Mouse (Mus musculus) small intestine, adult 2 months (tissue): ENCODE measurements around the gene Tmem132d.

ENCODE experiments used
- CTCF ChIP-seq: fragments of 200-500 bp; IDR thresholded peaks from 2 replicates; pipeline ENCODE4 v1.5.1; 2012; ENCODE audit warnings: low read depth, mild to moderate bottlenecking, control low read depth, inconsistent platforms, low read length, moderate library complexity, mixed read lengths; ENCODE audit not compliant: insufficient replicate concordance, insufficient read length; ENCODE audit errors: extremely low read depth
- POLR2A ChIP-seq: fragments of 200-500 bp; IDR thresholded peaks from 2 replicates; pipeline ENCODE4 v1.6.1; 2012; ENCODE audit warnings: low read depth, mild to moderate bottlenecking, control low read depth, inconsistent platforms, low read length, moderate library complexity

- TF ChIP-seq POLR2A (no peak), CTCF (no peak)
Observed at GRCm38 (mm10) chr5:127926686-127927085, 506.2 kb downstream of the Tmem132d start.
